Mouse (Mus musculus): Measurements from ENCODE around the gene Tmem150c. TPM values are rescaled to one million over a fixed set of nuclear protein-coding genes. Genes with fewer than 3 reads are reported as not detected.

Tmem150c gene
- polyA plus RNA-seq, 1 experiment from 2014 or later: 4.9 TPM

- Histone ChIP-seq H3K27me3 (ENCODE audit: control insufficient read depth, insufficient read depth, low read length) (no peaks in the 10 kb centered on the region), H3K4me2 (replicated peaks; ENCODE audit: low read depth, low read length) (no peak overlapping the region), H3K36me3 (ENCODE audit: control insufficient read depth, insufficient read depth, low read length) (no peaks in the 10 kb centered on the region), H3K4me1 (ENCODE audit: control insufficient read depth, insufficient read depth, low read length) (no peaks in the 10 kb centered on the region; the same call in 1 of the 2 replicates), H3K9me3 (ENCODE audit: control insufficient read depth, low read depth, low read length) (no peaks in the 10 kb centered on the region), H3K27ac (ENCODE audit: low read length) (no peak overlapping the region), H3K9ac (replicated peaks; ENCODE audit: low read depth, low read length) (no peak overlapping the region), H3K4me3 (ENCODE audit: low read depth, low read length) (no peak overlapping the region)
- ATAC-seq (ENCODE audit: insufficient number of reproducible peaks, insufficient read depth, low FRiP score, low read depth): no peak
- 67% methylated on average over 1 of the region's 1 CpGs for WGBS
Observed at GRCm38 (mm10) chr5:100102395-100102794, 57.2 kb downstream of the Tmem150c start.

DNA sequence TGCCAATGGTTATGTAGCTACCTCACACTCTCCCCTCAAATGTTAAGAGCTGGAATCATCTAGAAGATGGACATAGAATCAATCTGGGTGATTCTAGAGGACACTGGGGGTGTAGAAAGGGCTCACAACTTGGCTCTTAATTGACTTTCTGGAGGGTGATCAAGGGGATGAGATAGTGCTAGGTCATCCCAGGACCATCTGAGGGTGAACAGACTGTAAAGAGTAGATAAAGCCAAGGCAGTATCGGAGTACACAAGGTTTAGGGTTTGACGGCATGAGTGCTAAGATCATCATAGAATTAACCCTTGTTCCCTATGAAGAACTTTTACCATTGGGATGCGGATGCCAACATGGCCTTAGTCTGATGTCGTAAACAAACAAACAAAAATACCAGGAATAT lies 61.6 kb downstream of the Tmem150c start:
- no peak for ATAC-seq (ENCODE audit: insufficient number of reproducible peaks, insufficient read depth, low FRiP score, low read depth)
- no peaks in the 10 kb centered on the region for H3K36me3 ChIP-seq (ENCODE audit: control insufficient read depth, insufficient read depth, low read length)
- no peaks in the 10 kb centered on the region for H3K9me3 ChIP-seq (ENCODE audit: control insufficient read depth, low read depth, low read length)
- H3K27ac ChIP-seq (ENCODE audit: low read length): no peak overlapping the region
- no peaks in the 10 kb centered on the region; the same call in 1 of the 2 replicates for H3K4me1 ChIP-seq (ENCODE audit: control insufficient read depth, insufficient read depth, low read length)
- H3K4me2 ChIP-seq (replicated peaks; ENCODE audit: low read depth, low read length): no peak overlapping the region
- H3K4me3 ChIP-seq (ENCODE audit: low read depth, low read length): no peak overlapping the region
- H3K27me3 ChIP-seq (ENCODE audit: control insufficient read depth, insufficient read depth, low read length): no peaks in the 10 kb centered on the region
- H3K9ac ChIP-seq (replicated peaks; ENCODE audit: low read depth, low read length): no peak overlapping the region
- WGBS: 88% methylated on average over 4 of the region's 4 CpGs

GRCm38 (mm10) chr5:100096955-100097354 lies 62.7 kb downstream of the Tmem150c start:
- H3K4me3 ChIP-seq (ENCODE audit: low read depth, low read length): no peak overlapping the region
- no peaks in the 10 kb centered on the region for H3K27me3 ChIP-seq (ENCODE audit: control insufficient read depth, insufficient read depth, low read length)
- no peaks in the 10 kb centered on the region for H3K9me3 ChIP-seq (ENCODE audit: control insufficient read depth, low read depth, low read length)
- ATAC-seq (ENCODE audit: insufficient number of reproducible peaks, insufficient read depth, low FRiP score, low read depth): no peak
- H3K27ac ChIP-seq (ENCODE audit: low read length): no peak overlapping the region
- WGBS: 53% methylated on average over 5 of the region's 5 CpGs
- no peak overlapping the region for H3K4me2 ChIP-seq (replicated peaks; ENCODE audit: low read depth, low read length)
- no peak overlapping the region for H3K9ac ChIP-seq (replicated peaks; ENCODE audit: low read depth, low read length)
- no peaks in the 10 kb centered on the region for H3K36me3 ChIP-seq (ENCODE audit: control insufficient read depth, insufficient read depth, low read length)
- no peaks in the 10 kb centered on the region for H3K4me1 ChIP-seq (ENCODE audit: control insufficient read depth, insufficient read depth, low read length)

- ATAC-seq (ENCODE audit: insufficient number of reproducible peaks, insufficient read depth, low FRiP score, low read depth): no peak
- Histone ChIP-seq H3K9ac (replicated peaks; ENCODE audit: low read depth, low read length) (no peak overlapping the region), H3K27ac (ENCODE audit: low read length) (no peak overlapping the region), H3K4me3 (ENCODE audit: low read depth, low read length) (no peak overlapping the region), H3K4me1 (ENCODE audit: control insufficient read depth, insufficient read depth, low read length) (peaks cover 12% of the 10 kb centered on the region; the same call in 1 of the 2 replicates), H3K27me3 (ENCODE audit: control insufficient read depth, insufficient read depth, low read length) (no peaks in the 10 kb centered on the region), H3K36me3 (ENCODE audit: control insufficient read depth, insufficient read depth, low read length) (no peaks in the 10 kb centered on the region), H3K9me3 (ENCODE audit: control insufficient read depth, low read depth, low read length) (no peaks in the 10 kb centered on the region), H3K4me2 (replicated peaks; ENCODE audit: low read depth, low read length) (peak overlapping the region; percentile 17; the same call in 1 of the 2 replicates)
- 14% methylated on average over 17 of the region's 17 CpGs for WGBS
Observed at GRCm38 (mm10) chr5:100091602-100092001, 68.0 kb downstream of the Tmem150c start.

GRCm38 (mm10) chr5:100091263-100091594 lies 68.4 kb downstream of the Tmem150c start:
- Histone ChIP-seq H3K9ac (replicated peaks; ENCODE audit: low read depth, low read length) (no peak overlapping the region), H3K4me2 (replicated peaks; ENCODE audit: low read depth, low read length) (peak overlapping the region; percentile 17; the same call in 1 of the 2 replicates), H3K27me3 (ENCODE audit: control insufficient read depth, insufficient read depth, low read length) (no peaks in the 10 kb centered on the region), H3K36me3 (ENCODE audit: control insufficient read depth, insufficient read depth, low read length) (no peaks in the 10 kb centered on the region), H3K9me3 (ENCODE audit: control insufficient read depth, low read depth, low read length) (no peaks in the 10 kb centered on the region), H3K4me1 (ENCODE audit: control insufficient read depth, insufficient read depth, low read length) (peaks cover 12% of the 10 kb centered on the region; the same call in 1 of the 2 replicates), H3K27ac (ENCODE audit: low read length) (no peak overlapping the region), H3K4me3 (ENCODE audit: low read depth, low read length) (no peak overlapping the region)
- 38% methylated on average over 10 of the region's 10 CpGs for WGBS
- no peak for ATAC-seq (ENCODE audit: insufficient number of reproducible peaks, insufficient read depth, low FRiP score, low read depth)

- WGBS: 29% methylated on average over 12 of the region's 12 CpGs
- H3K36me3 ChIP-seq (ENCODE audit: control insufficient read depth, insufficient read depth, low read length): no peaks in the 10 kb centered on the region
- H3K27ac ChIP-seq (ENCODE audit: low read length): no peak overlapping the region
- H3K4me1 ChIP-seq (ENCODE audit: control insufficient read depth, insufficient read depth, low read length): peaks cover 12% of the 10 kb centered on the region; the same call in 1 of the 2 replicates
- no peaks in the 10 kb centered on the region for H3K27me3 ChIP-seq (ENCODE audit: control insufficient read depth, insufficient read depth, low read length)
- no peak overlapping the region for H3K4me3 ChIP-seq (ENCODE audit: low read depth, low read length)
- no peak for ATAC-seq (ENCODE audit: insufficient number of reproducible peaks, insufficient read depth, low FRiP score, low read depth)
- H3K4me2 ChIP-seq (replicated peaks; ENCODE audit: low read depth, low read length): peak overlapping the region; percentile 17; the same call in 1 of the 2 replicates
- no peak overlapping the region for H3K9ac ChIP-seq (replicated peaks; ENCODE audit: low read depth, low read length)
- no peaks in the 10 kb centered on the region for H3K9me3 ChIP-seq (ENCODE audit: control insufficient read depth, low read depth, low read length)
Observed at GRCm38 (mm10) chr5:100090515-100091262, 68.9 kb downstream of the Tmem150c start.

- Histone ChIP-seq H3K4me2 (replicated peaks; ENCODE audit: low read depth, low read length) (no peak overlapping the region), H3K27ac (ENCODE audit: low read length) (no peak overlapping the region), H3K4me3 (ENCODE audit: low read depth, low read length) (no peak overlapping the region), H3K27me3 (ENCODE audit: control insufficient read depth, insufficient read depth, low read length) (no peaks in the 10 kb centered on the region), H3K9ac (replicated peaks; ENCODE audit: low read depth, low read length) (no peak overlapping the region), H3K36me3 (ENCODE audit: control insufficient read depth, insufficient read depth, low read length) (no peaks in the 10 kb centered on the region), H3K9me3 (ENCODE audit: control insufficient read depth, low read depth, low read length) (no peaks in the 10 kb centered on the region), H3K4me1 (ENCODE audit: control insufficient read depth, insufficient read depth, low read length) (peaks cover 4% of the 10 kb centered on the region; the same call in 1 of the 2 replicates)
- 44% methylated on average over 8 of the region's 8 CpGs for WGBS
- ATAC-seq (ENCODE audit: insufficient number of reproducible peaks, insufficient read depth, low FRiP score, low read depth): no peak
Observed at GRCm38 (mm10) chr5:100085097-100085496, 74.5 kb downstream of the Tmem150c start.

DNA sequence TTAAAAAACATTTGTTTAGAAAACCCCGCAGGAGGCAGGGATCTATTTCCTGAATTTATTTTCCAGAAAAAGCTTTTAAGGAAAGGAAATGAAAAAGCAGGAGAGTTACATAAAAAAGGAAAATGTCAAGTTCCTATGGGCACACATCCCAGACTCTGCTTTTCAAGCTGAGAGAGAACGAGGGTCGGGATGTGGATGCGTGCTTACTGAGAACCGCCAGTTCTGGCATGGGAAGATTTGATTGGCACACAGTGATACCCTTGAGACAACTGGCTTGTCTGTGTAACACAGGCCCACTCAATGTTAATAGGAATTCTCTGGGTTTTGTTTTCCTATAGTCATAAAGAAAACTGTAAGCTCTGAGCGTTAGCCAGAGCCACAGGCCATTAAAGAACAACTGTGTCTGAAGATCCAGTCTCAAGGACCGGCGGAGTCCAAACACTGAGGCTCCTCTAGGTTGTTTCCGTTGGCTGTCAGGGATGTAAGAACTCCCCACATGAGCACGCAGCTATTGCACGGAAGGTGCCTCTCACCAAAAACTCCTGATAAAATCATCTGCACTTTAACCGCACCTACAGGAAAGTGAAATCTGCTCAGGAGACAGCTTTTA lies 75.5 kb downstream of the Tmem150c start:
- no peaks in the 10 kb centered on the region for H3K27me3 ChIP-seq (ENCODE audit: control insufficient read depth, insufficient read depth, low read length)
- no peak overlapping the region for H3K4me3 ChIP-seq (ENCODE audit: low read depth, low read length)
- no peaks in the 10 kb centered on the region for H3K36me3 ChIP-seq (ENCODE audit: control insufficient read depth, insufficient read depth, low read length)
- no peak for ATAC-seq (ENCODE audit: insufficient number of reproducible peaks, insufficient read depth, low FRiP score, low read depth)
- WGBS: 48% methylated on average over 12 of the region's 12 CpGs
- H3K4me2 ChIP-seq (replicated peaks; ENCODE audit: low read depth, low read length): no peak overlapping the region; the same call in 1 of the 2 replicates
- H3K27ac ChIP-seq (ENCODE audit: low read length): peak overlapping the region; percentile 33; the same call in 1 of the 2 replicates
- H3K9me3 ChIP-seq (ENCODE audit: control insufficient read depth, low read depth, low read length): no peaks in the 10 kb centered on the region
- H3K9ac ChIP-seq (replicated peaks; ENCODE audit: low read depth, low read length): no peak overlapping the region
- peaks cover 4% of the 10 kb centered on the region; the same call in 1 of the 2 replicates for H3K4me1 ChIP-seq (ENCODE audit: control insufficient read depth, insufficient read depth, low read length)
